Mouse (Mus musculus) embryonic facial prominence, embryonic 14.5 days (tissue): ENCODE measurements around the gene Olfr780. TPM values are rescaled to one million over a fixed set of nuclear protein-coding genes. Genes with fewer than 3 reads are reported as not detected.
A peak's percentile ranks its signal among the peaks of the same experiment; 100 is the strongest.
"Not testable (repeated sequence)": the region's sequence is repeated elsewhere in the genome, so short reads cannot be mapped to it uniquely, and the experiment has no call there.

Source experiments
- ATAC-seq: fragments of 200-750 bp; cut with Nextera tagmentation; 2 replicates; pipeline ENCODE4 v1.8.0; 2017; ENCODE audit warnings: low read depth, moderate number of reproducible peaks, moderate TSS enrichment
- DNase-seq: peaks from one replicate; pipeline ENCODE4 v3.0.0-alpha.2; 2015; ENCODE audit warnings: low spot score
- H3K27ac ChIP-seq: fragments of 300-500 bp; sonication (generic); replicated peaks from 2 replicates; pipeline ENCODE4 v1.5.1; 2014; ENCODE audit warnings: low read depth, mild to moderate bottlenecking, low read length, moderate library complexity
- H3K27me3 ChIP-seq: fragments of 300-500 bp; sonication (generic); replicated peaks from 2 replicates; pipeline ENCODE4 v1.6.1; 2014; ENCODE audit warnings: low read length; ENCODE audit not compliant: control insufficient read depth, insufficient read depth
- H3K36me3 ChIP-seq: fragments of 300-500 bp; sonication (generic); 2 replicates; pipeline ENCODE4 v1.6.1; 2014; ENCODE audit warnings: low read length, mixed read lengths; ENCODE audit not compliant: control insufficient read depth, insufficient read depth
- H3K4me1 ChIP-seq: fragments of 300-500 bp; sonication (generic); 2 replicates; pipeline ENCODE4 v1.6.1; 2014; ENCODE audit warnings: antibody characterized with exemption, low read length; ENCODE audit not compliant: control insufficient read depth, insufficient read depth
- H3K4me2 ChIP-seq: fragments of 300-500 bp; sonication (generic); 2 replicates; pipeline ENCODE4 v1.6.1; 2014; ENCODE audit warnings: low read depth, mild to moderate bottlenecking, low read length, moderate library complexity, mixed read lengths
- H3K4me3 ChIP-seq: fragments of 300-500 bp; sonication (generic); 2 replicates; pipeline ENCODE4 v1.5.1; 2014; ENCODE audit warnings: low read depth, mild to moderate bottlenecking, low read length
- H3K9ac ChIP-seq: fragments of 300-500 bp; sonication (generic); 2 replicates; pipeline ENCODE4 v1.6.1; 2014; ENCODE audit warnings: low read depth, mild to moderate bottlenecking, low read length, moderate library complexity, mixed read lengths
- H3K9me3 ChIP-seq: fragments of 300-500 bp; sonication (generic); 2 replicates; pipeline ENCODE4 v1.6.1; 2016; ENCODE audit warnings: low read length; ENCODE audit not compliant: control insufficient read depth
- WGBS: fragments of 180-500 bp; shearing (Covaris S2); extraction: QIAGEN DNeasy Blood & Tissue Kit; methylation state at CpG from one replicate; pipeline ENCODE4 v1.1.7; 2014; 5-methylcytosine and 5-hydroxymethylcytosine counted together
- polyA plus RNA-seq: library from polyadenylated mRNA; unstranded; fragments of >200 nt; fragmentation: Nextera tagmentation; extraction: Ambion mirVana; gene quantifications from 2 replicates; pipeline ENCODE4 v1.2.1, GENCODE M21; 2014

The Olfr780 gene
- not detected in 2 replicates for polyA plus RNA-seq

DNA sequence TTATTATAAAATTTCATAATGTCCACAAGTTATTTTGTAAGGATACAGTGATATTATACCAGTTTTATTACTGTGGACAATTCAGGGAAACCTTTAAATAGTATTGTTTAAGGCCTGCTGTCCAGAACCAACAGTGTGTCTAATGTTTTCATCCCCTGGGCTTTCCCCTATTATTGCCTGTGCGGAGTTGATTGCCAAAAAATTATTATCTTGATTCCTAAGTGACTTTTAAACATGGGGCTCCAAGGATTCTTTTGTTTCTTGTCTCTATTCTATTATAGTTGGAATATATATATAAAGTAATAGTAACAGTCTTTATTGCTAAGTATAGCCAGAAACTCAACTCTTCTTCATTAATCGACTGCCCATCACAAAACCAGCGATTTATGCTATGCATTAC lies at the start of gene Olfr780:
TSS of gene Olfr780 (plus strand) at position 301 of the 400 bp plus-strand sequence.
- H3K9ac ChIP-seq: no peak within 1 kb of the TSS
- no peaks in the 10 kb centered on the region for H3K36me3 ChIP-seq
- no peak for ATAC-seq
- no peak within 1 kb of the TSS for H3K27ac ChIP-seq
- no peaks in the 10 kb centered on the region for H3K27me3 ChIP-seq
- H3K9me3 ChIP-seq: no peaks in the 10 kb centered on the region
- no peak within 1 kb of the TSS for H3K4me2 ChIP-seq
- H3K4me1 ChIP-seq: no peaks in the 10 kb centered on the region
- WGBS: 75% methylated on average over 3 of the region's 3 CpGs
- DNase-seq: no peak
- H3K4me3 ChIP-seq: no peak within 1 kb of the TSS

GRCm38 (mm10) chr10:129271081-129271535 lies 46.8 kb upstream of the Olfr780 start, which contains the start of gene Olfr777:
Gene Olfr777, minus strand, starts transcription at chr10:129271485.
- DNase-seq (no peak), ATAC-seq (no peak)
- H3K27me3 ChIP-seq: no peaks in the 10 kb centered on the region
- no peaks in the 10 kb centered on the region for H3K36me3 ChIP-seq
- no peaks in the 10 kb centered on the region for H3K9me3 ChIP-seq
- 93% methylated on average over 2 of the region's 2 CpGs for WGBS
- no peaks in the 10 kb centered on the region for H3K4me1 ChIP-seq
- no peak within 1 kb of the TSS for H3K4me3 ChIP-seq
- H3K27ac ChIP-seq: no peak within 1 kb of the TSS
- no peak within 1 kb of the TSS for H3K9ac ChIP-seq
- no peak within 1 kb of the TSS for H3K4me2 ChIP-seq

DNA sequence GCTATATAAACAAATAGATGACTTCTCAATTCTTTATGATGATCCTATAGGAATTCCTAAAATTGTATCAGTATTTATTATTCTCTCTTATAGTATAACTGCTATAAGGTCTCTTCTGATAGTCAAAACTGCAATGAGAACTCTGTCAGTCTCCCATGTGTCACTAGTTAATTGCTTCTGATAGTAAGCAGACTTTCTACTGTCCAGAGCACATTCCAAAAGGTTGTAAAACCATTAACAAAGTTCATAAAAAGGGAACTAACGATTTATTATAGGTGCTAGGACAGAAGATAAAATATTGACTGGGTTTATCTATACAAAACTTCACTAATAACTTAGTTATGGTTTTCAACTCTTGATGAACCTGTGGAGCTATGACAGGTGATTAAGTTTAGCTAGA lies 4.9 kb upstream of the Olfr780 start:
- H3K27ac ChIP-seq, H3K36me3 ChIP-seq, H3K4me3 ChIP-seq, DNase-seq, H3K4me1 ChIP-seq, H3K9ac ChIP-seq, H3K9me3 ChIP-seq, H3K27me3 ChIP-seq, H3K4me2 ChIP-seq, ATAC-seq: not testable (repeated sequence)
- WGBS: 52% methylated on average over 1 of the region's 1 CpGs

- H3K27ac ChIP-seq, H3K36me3 ChIP-seq, DNase-seq, H3K27me3 ChIP-seq, H3K4me3 ChIP-seq, H3K4me1 ChIP-seq, H3K4me2 ChIP-seq, H3K9me3 ChIP-seq, H3K9ac ChIP-seq, ATAC-seq: not testable (repeated sequence)
- WGBS: no CpG with 5 or more reads among the region's 1 CpGs
Measured at GRCm38 (mm10) chr10:129313521-129313920, 4.4 kb upstream of the Olfr780 start.

DNA sequence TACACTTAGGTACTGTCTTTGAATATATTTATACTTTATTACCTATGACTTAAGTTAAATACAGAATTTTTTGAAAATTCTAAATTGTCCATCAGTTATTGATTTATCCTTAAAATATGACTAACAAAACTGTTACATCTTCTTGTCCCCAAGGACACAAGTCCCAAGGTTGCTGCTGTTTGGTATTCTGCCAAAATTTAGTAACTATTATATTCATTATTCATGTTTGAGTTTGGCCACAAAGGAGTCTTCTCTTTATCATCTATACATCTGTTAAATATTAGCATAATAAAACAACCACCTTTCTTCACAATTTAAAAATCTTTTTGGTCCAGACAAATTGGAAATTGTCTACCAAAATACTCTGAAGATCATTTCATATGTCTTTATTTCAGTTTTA lies 10.6 kb downstream of the Olfr780 start, which contains the start of gene Olfr781:
TSS of gene Olfr781 (plus strand) at position 301 of the 400 bp plus-strand sequence.
- H3K4me1 ChIP-seq: no peaks in the 10 kb centered on the region
- no peak within 1 kb of the TSS for H3K4me2 ChIP-seq
- H3K4me3 ChIP-seq: no peak within 1 kb of the TSS
- ATAC-seq: no peak
- H3K27me3 ChIP-seq: no peaks in the 10 kb centered on the region
- H3K36me3 ChIP-seq: no peaks in the 10 kb centered on the region
- no peak within 1 kb of the TSS for H3K27ac ChIP-seq
- no peak within 1 kb of the TSS for H3K9ac ChIP-seq
- no peaks in the 10 kb centered on the region for H3K9me3 ChIP-seq
- DNase-seq: no peak

DNA sequence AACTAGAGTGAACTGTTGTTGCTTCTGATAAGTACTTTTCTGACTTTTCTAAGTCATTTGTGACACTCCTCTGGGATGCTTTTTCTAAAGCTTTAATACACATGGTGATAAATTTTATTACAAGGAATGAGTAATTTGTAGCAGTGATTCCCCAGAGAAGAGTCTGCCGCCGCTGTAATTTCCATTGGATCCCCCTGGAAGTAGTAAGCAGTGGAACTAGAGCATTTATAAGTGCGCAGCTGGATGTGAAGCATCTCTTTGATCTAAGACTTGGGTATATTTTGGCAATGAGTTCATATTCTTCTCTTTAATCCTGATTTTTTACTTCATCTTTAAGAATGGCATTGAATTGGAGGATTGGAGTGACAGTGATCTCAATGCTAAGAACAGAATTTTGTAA lies 30.6 kb downstream of the Olfr780 start, which contains the start of gene Olfr782:
TSS of gene Olfr782 (plus strand) at position 301 of the 400 bp plus-strand sequence.
- ATAC-seq: no peak

DNA sequence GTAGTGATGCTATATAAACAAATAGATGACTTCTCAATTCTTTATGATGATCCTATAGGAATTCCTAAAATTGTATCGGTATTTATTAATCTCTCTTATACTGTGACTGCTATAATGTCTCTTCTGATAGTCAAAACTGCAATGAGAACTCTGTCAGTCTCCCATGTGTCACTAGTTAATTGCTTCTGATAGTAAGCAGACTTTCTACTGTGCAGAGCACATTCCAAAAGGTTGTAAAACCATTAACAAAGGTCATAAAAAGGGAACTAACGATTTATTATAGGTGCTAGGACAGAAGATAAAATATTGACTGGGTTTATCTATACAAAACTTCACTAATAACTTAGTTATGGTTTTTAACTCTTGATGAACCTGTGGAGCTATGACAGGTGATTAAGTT lies 34.6 kb downstream of the Olfr780 start:
- not testable (repeated sequence) for H3K27me3 ChIP-seq, H3K4me1 ChIP-seq, H3K27ac ChIP-seq, ATAC-seq, H3K36me3 ChIP-seq, H3K4me2 ChIP-seq, H3K9me3 ChIP-seq, H3K9ac ChIP-seq, DNase-seq, H3K4me3 ChIP-seq
- 61% methylated on average over 2 of the region's 2 CpGs for WGBS

More for the DNA sequence above, 30.6 kb downstream of the Olfr780 start, which contains the start of gene Olfr782:
- DNase-seq: no peak
- H3K9me3 ChIP-seq: no peaks in the 10 kb centered on the region
- H3K36me3 ChIP-seq: no peaks in the 10 kb centered on the region
- no peak within 1 kb of the TSS for H3K4me3 ChIP-seq
- no peaks in the 10 kb centered on the region for H3K4me1 ChIP-seq
- H3K4me2 ChIP-seq: no peak within 1 kb of the TSS
- H3K27me3 ChIP-seq: no peaks in the 10 kb centered on the region
- no peak within 1 kb of the TSS for H3K9ac ChIP-seq
- 87% methylated on average over 3 of the region's 3 CpGs for WGBS
- H3K27ac ChIP-seq: no peak within 1 kb of the TSS

DNA sequence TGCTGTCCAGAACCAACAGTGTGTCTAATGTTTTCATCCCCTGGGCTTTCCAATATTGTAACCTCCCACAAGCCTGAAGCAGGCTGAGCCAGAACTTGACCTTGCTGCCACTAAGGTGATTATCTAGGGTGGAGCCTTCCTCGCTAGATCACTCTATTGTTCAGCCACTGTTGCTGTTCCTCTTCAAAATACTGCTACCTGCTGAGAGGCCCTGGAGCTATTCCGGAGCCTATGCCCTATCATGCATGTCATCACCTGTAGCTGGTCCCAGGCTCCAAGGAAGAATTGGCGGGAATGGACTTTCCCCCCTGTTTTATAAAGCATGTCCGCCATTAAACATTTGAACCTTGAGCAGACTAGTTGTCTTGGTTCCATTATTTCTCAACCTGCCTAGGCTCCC lies 38.6 kb downstream of the Olfr780 start:
- not testable (repeated sequence) for H3K27ac ChIP-seq, H3K4me3 ChIP-seq, DNase-seq, H3K27me3 ChIP-seq, H3K9me3 ChIP-seq, H3K9ac ChIP-seq, H3K4me2 ChIP-seq, ATAC-seq, H3K4me1 ChIP-seq, H3K36me3 ChIP-seq
- 87% methylated on average over 4 of the region's 4 CpGs for WGBS

GRCm38 (mm10) chr10:129357307-129357706 lies 39.4 kb downstream of the Olfr780 start:
- 67% methylated on average over 5 of the region's 5 CpGs for WGBS
- Histone ChIP-seq H3K4me3 (no peak overlapping the region), H3K9me3 (0 out of 2 replicates have a peak, but pooled peaks cover 4% of the 10 kb centered on the region), H3K27ac (no peak overlapping the region), H3K4me2 (no peak overlapping the region), H3K36me3 (no peaks in the 10 kb centered on the region), H3K9ac (no peak overlapping the region), H3K27me3 (no peaks in the 10 kb centered on the region), H3K4me1 (no peaks in the 10 kb centered on the region)
- ATAC-seq (no peak; the same call in 1 of the 2 replicates), DNase-seq (peak; percentile 17)
